Comparison of ENCODE assay signal across 9 mouse cellular contexts in the genomic region with DNA sequence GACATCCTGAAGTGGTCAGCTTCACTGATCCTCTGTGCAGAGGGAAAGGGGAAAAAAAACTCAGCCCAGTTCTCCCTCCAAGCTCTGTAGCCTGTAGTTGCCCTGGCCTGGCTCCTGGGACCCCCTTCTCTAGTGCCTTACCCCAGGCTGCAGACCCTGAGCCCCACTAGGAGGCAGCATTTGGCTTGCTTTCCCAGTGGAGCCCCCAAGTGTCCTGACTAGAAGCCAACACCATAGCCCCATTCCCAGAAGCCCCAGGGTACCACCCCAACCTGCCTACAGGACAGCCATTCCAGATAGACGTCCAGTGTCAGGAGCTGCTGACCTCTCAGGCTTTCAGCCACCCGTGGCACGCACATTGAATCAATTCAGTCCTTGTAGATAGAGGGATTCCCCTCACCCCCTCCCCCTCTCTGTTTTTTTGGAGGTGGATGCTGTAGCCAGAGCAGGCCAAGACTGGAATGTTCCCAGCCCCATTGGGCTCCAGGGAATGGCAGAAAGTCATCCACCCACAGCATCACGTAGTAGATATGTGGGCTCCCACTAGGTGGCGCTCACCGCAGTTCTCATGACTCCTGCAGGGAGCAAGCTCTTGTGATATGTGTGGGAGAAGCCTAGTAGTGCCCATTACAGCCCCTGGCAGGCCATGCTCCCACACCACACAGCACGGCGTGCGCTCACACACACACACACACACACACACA. TPM values are rescaled to one million over a fixed set of nuclear protein-coding genes. Genes with fewer than 3 reads are reported as not detected.
DNase-seq lines count a peak whose midpoint lies in the region; ATAC-seq and TF ChIP-seq lines count a peak whose summit lies in the region.
"Had no signal": no experiment of that assay in that cellular context is flagged by ENCODE, and none has a peak within 500 bp of the region (broad histone marks: within the 10 kb centered on the region; RNA-seq: fewer than 3 reads in every experiment).

No protein-coding gene starts in this region.

- intact Hi-C loops in heart, postnatal 25 days (cut with DNase I): loop anchor here (10.0 kb wide), 1 partner anchor 141 kb away; no protein-coding TSS in a partner anchor

- H3K4me1 ChIP-seq in G1E (ENCODE audit: insufficient read depth, low read depth, low read length): no peaks in the 10 kb centered on the region
- no peaks in the 10 kb centered on the region for H3K4me1 ChIP-seq in forebrain, embryonic 10.5 days
- H3K4me1 ChIP-seq: liver, embryonic 15.5 days had no signal

- H3K4me3 ChIP-seq in G1E (ENCODE audit: low read depth, low read length): no peak overlapping the region
- no peak overlapping the region for H3K4me3 ChIP-seq in forebrain, embryonic 10.5 days
- no peak overlapping the region for H3K4me3 ChIP-seq in layer of hippocampus, adult 2 months
- H3K4me3 ChIP-seq: liver, embryonic 15.5 days had no signal

- peak; percentile 65 for DNase-seq in G1E (ENCODE audit: low spot score)
- peak; percentile 56 for DNase-seq in c-Kit-positive CD71-negative TER-119-negative erythroid progenitor cells, embryonic 14.5 days (ENCODE audit: low read depth)
- peak; percentile 67 for DNase-seq in forebrain, embryonic 10.5 days (ENCODE audit: extremely low spot score, low spot score)
- DNase-seq in heart, postnatal 25 days (ENCODE audit: low spot score): peak; percentile 69
- DNase-seq in layer of hippocampus, adult 2 months (ENCODE audit: low spot score in 2 of 2): peak; percentile 72 to 87
- DNase-seq in lung, postnatal 14 days: peak; percentile 88
- peak; percentile 84 for DNase-seq in right cerebral cortex, adult 18-20 months
- peak; percentile 39 for DNase-seq in urinary bladder, postnatal 10 days (ENCODE audit: low spot score)

- ATAC-seq in G1E (ENCODE audit: extremely low read depth, insufficient number of reproducible peaks, low FRiP score, poor library complexity, severe bottlenecking): no peak; the same call in 1 of the 2 replicates

- no peaks in the 10 kb centered on the region for H3K9me3 ChIP-seq in G1E (replicated peaks)
- H3K9me3 ChIP-seq in forebrain, embryonic 10.5 days: peaks cover 9% of the 10 kb centered on the region; the same call in 1 of the 2 replicates
- H3K9me3 ChIP-seq: liver, embryonic 15.5 days had no signal

- H3K27ac ChIP-seq in forebrain, embryonic 10.5 days: no peak overlapping the region
- no peak overlapping the region for H3K27ac ChIP-seq in layer of hippocampus, adult 2 months
- H3K27ac ChIP-seq: liver, embryonic 15.5 days had no signal

- H3K27me3 ChIP-seq in G1E (ENCODE audit: insufficient read depth, low read length): peaks cover 29% of the 10 kb centered on the region
- no peaks in the 10 kb centered on the region for H3K27me3 ChIP-seq in forebrain, embryonic 10.5 days (ENCODE audit: poor library complexity, severe bottlenecking)
- H3K27me3 ChIP-seq: liver, embryonic 15.5 days had no signal

- 57% methylated on average over 8 of the region's 9 CpGs for WGBS in forebrain, embryonic 10.5 days

- H3K36me3 ChIP-seq in G1E (replicated peaks): no peaks in the 10 kb centered on the region
- peaks cover 57% of the 10 kb centered on the region for H3K36me3 ChIP-seq in forebrain, embryonic 10.5 days (replicated peaks)

- TF ChIP-seq CTCF in G1E (IDR thresholded peaks at IDR 0.05; ENCODE audit: low read depth, low read length): peak; percentile 75
- TF ChIP-seq CTCF in layer of hippocampus, adult 2 months (conservative IDR thresholded peaks at IDR 0.05): peak; percentile 75

RNA-seq across cellular contexts. Expression of a gene that starts 28.8 kb away (rescaled TPM):
- 77.8 and 97.9 TPM in 2 replicates for total RNA-seq in G1E (2014; fragmentation: Nextera tagmentation)
- 24.7 and 25.5 TPM in 2 replicates for total RNA-seq in G1E (2017)
- polyA plus RNA-seq in G1E (2012): 72.3 and 85.9 TPM in 2 replicates
- polyA plus RNA-seq in forebrain, embryonic 10.5 days (2016; fragmentation: Nextera tagmentation; extraction: Ambion mirVana): 36.5 and 37.2 TPM in 2 replicates
- 10 to 100 TPM; 44.1 to 48.1 TPM for total RNA-seq in heart, postnatal 25 days (2021)
- total RNA-seq in layer of hippocampus, adult 2 months (2021): 100 to 1,000 TPM; 158 TPM
